Mouse (Mus musculus) E14TG2a.4 (cell line): ENCODE measurements around the gene Gipc1.
A peak's percentile ranks its signal among the peaks of the same experiment; 100 is the strongest.

ENCODE experiments used
- H3K27me3 ChIP-seq: 2 replicates; pipeline ENCODE4 v1.6.1; 2014; ENCODE audit warnings: low read length, control low read depth; ENCODE audit not compliant: insufficient read depth
- H3K36me3 ChIP-seq: 2 replicates; pipeline ENCODE4 v1.6.1; 2014; ENCODE audit warnings: low read length, control low read depth; ENCODE audit not compliant: insufficient read depth
- H3K4me1 ChIP-seq: replicated peaks from 2 replicates; pipeline ENCODE4 v1.6.1; 2014; ENCODE audit warnings: low read depth, low read length, control low read depth
- H3K4me3 ChIP-seq: replicated peaks from 2 replicates; pipeline ENCODE4 v1.5.1; 2014; ENCODE audit warnings: mild to moderate bottlenecking, low read length
- H3K9me3 ChIP-seq: 2 replicates; pipeline ENCODE4 v1.6.1; 2014; ENCODE audit warnings: low read length, control low read depth
- CTCF ChIP-seq: conservative IDR thresholded peaks from 2 replicates; pipeline ENCODE4 v1.5.1; 2014; ENCODE audit warnings: low read length
- NANOG ChIP-seq: IDR thresholded peaks from 2 replicates; pipeline ENCODE4 v1.6.1; 2014; ENCODE audit warnings: borderline replicate concordance, low read length, mixed read lengths
- POU5F1 ChIP-seq: IDR thresholded peaks from 2 replicates; pipeline ENCODE4 v1.6.1; 2014; ENCODE audit warnings: low read length, borderline replicate concordance

Gipc1 gene

DNA sequence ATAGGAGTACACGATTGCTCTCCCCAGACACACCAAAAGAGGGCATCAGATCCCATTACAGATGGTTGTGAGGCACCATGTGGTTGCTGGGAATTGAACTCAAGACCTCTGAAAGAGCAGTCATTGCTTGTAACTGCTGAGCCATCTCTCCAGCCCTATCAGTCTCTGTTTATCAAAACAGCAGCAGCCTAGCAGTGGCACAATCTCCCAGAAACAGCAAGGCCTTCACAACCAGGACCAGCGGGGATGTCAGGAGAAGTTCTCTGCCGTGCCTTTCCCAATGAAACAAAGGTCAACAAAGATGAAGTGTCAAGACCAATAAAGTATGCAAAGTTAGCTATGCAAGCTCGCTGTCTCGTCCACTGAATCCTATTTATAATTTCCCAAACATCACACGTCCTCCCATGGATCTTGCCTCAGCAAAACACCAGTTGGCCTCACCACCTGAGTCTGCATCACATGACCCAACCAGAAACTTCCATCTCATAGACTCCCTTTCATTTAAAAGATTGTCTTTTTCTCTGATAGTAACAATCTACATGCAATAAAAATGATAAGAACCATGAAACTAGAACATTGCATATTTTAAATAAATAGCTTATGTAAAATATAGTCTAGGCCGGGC lies 20.3 kb upstream of the Gipc1 start:
- no peak overlapping the region for H3K4me3 ChIP-seq
- H3K36me3 ChIP-seq, result no peaks in the 10 kb centered on the region
- peaks cover 5% of the 10 kb centered on the region; the same call in 1 of the 2 replicates for H3K27me3 ChIP-seq
- H3K4me1 ChIP-seq, result no peaks in the 10 kb centered on the region
- peaks cover 6% of the 10 kb centered on the region; the same call in 1 of the 2 replicates for H3K9me3 ChIP-seq
- TF ChIP-seq POU5F1, result no peak
- TF ChIP-seq CTCF, result no peak
- TF ChIP-seq NANOG, result no peak

DNA sequence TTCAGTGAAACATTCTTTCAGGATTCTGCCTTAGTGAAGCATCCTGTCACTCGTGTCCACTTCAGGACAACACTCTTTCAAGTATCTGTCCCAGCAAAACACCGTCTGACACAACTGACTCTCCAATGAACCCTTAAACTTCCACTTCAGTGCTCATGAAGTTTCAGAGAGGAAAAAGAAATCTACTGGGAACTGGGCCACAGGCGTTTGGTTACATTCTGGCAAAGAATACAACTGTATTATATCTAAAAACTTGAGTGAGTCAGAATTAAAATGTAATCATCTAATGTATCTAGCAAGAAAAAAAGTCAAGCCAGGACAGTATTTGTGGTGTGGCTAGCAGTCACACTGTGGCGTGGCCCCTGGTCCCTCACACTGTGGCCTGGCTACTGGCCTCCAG lies 13.6 kb upstream of the Gipc1 start:
- no peak overlapping the region for H3K4me3 ChIP-seq
- H3K9me3 ChIP-seq, result peaks cover 6% of the 10 kb centered on the region; the same call in 1 of the 2 replicates
- H3K36me3 ChIP-seq, result no peaks in the 10 kb centered on the region
- 0 out of 2 replicates have a peak, but pooled peaks cover 5% of the 10 kb centered on the region for H3K4me1 ChIP-seq
- H3K27me3 ChIP-seq, result peaks cover 31% of the 10 kb centered on the region
- TF ChIP-seq NANOG (no peak), POU5F1 (no peak), CTCF (no peak)

- Histone ChIP-seq H3K27me3 (peaks cover 37% of the 10 kb centered on the region), H3K4me3 (no peak overlapping the region), H3K36me3 (no peaks in the 10 kb centered on the region), H3K4me1 (0 out of 2 replicates have a peak, but pooled peaks cover 5% of the 10 kb centered on the region), H3K9me3 (peaks cover 6% of the 10 kb centered on the region; the same call in 1 of the 2 replicates)
- no peak for TF ChIP-seq NANOG
- no peak for TF ChIP-seq POU5F1
- no peak for TF ChIP-seq CTCF
These were observed 12.8 kb upstream of the Gipc1 start for GRCm38 (mm10) chr8:83639649-83640048.

GRCm38 (mm10) chr8:83647511-83647910 lies 5.0 kb upstream of the Gipc1 start:
- H3K27me3 ChIP-seq, result peaks cover 29% of the 10 kb centered on the region
- H3K4me1 ChIP-seq, result peaks cover 6% of the 10 kb centered on the region
- peak overlapping the region; percentile 63 for H3K4me3 ChIP-seq
- H3K36me3 ChIP-seq, result no peaks in the 10 kb centered on the region
- peaks cover 7% of the 10 kb centered on the region for H3K9me3 ChIP-seq
- TF ChIP-seq POU5F1, result no peak

GRCm38 (mm10) chr8:83648031-83648430 lies 4.4 kb upstream of the Gipc1 start:
- peaks cover 7% of the 10 kb centered on the region for H3K9me3 ChIP-seq
- no peaks in the 10 kb centered on the region for H3K36me3 ChIP-seq
- TF ChIP-seq NANOG, result no peak
- TF ChIP-seq CTCF, result no peak
- no peak for TF ChIP-seq POU5F1
- no peak overlapping the region for H3K4me3 ChIP-seq
- H3K27me3 ChIP-seq, result peaks cover 24% of the 10 kb centered on the region
- peaks cover 6% of the 10 kb centered on the region for H3K4me1 ChIP-seq

- peaks cover 6% of the 10 kb centered on the region for H3K36me3 ChIP-seq
- peaks cover 18% of the 10 kb centered on the region for H3K4me1 ChIP-seq
- peaks cover 10% of the 10 kb centered on the region for H3K27me3 ChIP-seq
- no peak overlapping the region for H3K4me3 ChIP-seq
- TF ChIP-seq POU5F1 (no peak), NANOG (no peak), CTCF (no peak)
- peaks cover 7% of the 10 kb centered on the region for H3K9me3 ChIP-seq
These were observed 2.8 kb upstream of the Gipc1 start for GRCm38 (mm10) chr8:83649699-83650098.

DNA sequence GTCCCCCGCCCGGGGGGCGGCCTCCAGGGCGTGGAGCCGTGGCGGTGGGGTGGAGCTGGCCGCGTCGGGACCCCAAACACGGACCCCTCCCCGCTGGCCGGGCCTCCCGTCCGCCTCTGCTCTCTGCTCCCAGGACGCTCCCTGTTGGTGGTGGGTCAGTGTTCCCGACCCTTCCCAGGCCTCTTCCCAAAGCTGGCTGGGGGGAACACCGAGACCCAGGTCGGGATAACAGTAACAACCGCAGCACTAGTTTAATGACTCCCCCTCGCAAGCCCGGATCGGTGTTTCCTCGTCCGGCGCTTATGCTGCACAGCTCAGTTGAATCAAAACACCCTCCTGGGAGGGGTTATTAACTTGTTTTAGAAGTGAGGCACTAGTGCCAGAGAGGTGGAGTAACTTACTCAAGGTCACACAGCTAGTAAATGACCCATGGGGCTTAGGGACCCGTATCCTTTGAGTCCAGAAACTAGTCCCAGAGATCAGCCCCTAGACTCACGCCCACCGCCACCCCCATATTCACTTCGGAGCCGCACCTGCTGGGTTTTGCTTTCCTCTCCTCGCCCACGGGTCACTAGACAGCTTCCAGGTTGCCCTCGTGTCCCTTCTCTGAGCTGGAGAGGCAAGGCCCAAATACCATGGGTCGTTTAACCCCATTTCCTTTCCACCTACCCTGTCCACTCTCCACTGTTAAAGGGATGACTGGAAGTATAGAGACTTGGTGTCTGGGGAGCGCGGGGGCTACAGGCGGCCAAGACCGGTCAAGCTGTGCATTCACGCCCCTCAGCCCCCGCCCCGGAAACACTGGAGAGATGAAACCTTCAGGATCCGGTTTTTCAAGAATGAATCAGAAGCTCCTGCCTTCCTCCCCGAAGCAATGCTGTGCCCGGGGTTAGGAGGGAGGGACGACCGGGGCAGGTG lies 526 bp downstream of the Gipc1 start:
- Histone ChIP-seq H3K27me3 (no peaks in the 10 kb centered on the region), H3K9me3 (peaks cover 4% of the 10 kb centered on the region), H3K36me3 (peaks cover 31% of the 10 kb centered on the region), H3K4me1 (peaks cover 51% of the 10 kb centered on the region), H3K4me3 (peak overlapping the region; percentile 95)
- no peak for TF ChIP-seq NANOG
- TF ChIP-seq CTCF, result no peak
- TF ChIP-seq POU5F1, result no peak

DNA sequence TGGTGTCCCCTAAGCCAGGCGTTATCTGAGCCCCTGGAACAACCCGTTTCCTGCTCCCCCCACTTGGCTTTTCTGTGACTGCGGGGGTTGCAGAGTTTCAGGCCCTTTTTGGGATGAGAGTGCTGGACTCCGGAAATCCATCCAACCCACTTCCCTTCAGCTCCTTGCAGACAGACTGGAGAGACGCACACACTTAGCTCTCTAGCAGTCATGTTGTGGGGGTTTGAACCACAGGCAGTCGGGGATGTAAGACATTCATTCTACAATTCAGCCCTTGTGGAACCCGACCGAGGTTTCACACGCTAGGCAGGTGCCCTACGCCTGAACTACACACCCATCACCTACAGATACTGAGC lies 1.2 kb downstream of the Gipc1 start:
- Histone ChIP-seq H3K9me3 (no peaks in the 10 kb centered on the region), H3K4me3 (peak overlapping the region; percentile 95), H3K27me3 (no peaks in the 10 kb centered on the region), H3K36me3 (peaks cover 33% of the 10 kb centered on the region), H3K4me1 (peaks cover 56% of the 10 kb centered on the region)
- TF ChIP-seq CTCF (no peak), POU5F1 (no peak), NANOG (no peak)

DNA sequence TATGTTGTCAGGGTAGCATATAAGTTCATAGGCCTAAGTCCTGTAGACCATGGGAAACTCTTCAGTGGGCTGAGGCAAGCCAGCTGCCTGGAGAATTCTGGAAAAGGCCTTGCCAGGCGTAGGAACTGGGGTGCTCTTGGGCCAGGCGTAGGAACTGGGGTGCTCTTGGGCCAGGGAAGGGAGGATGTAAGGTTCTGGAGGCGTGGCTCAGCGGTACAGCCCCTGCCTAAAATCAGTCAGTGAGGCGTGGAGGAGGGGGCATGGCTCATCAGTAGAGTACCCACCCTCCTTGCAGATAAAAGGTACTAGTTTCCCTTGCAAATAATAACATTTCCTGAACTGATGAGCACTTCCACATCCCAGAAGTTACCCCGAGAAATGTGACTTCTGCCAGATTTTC lies 2.2 kb downstream of the Gipc1 start:
- Histone ChIP-seq H3K36me3 (peaks cover 43% of the 10 kb centered on the region), H3K27me3 (no peaks in the 10 kb centered on the region), H3K4me1 (peaks cover 66% of the 10 kb centered on the region), H3K9me3 (no peaks in the 10 kb centered on the region), H3K4me3 (no peak overlapping the region)
- TF ChIP-seq NANOG (no peak), POU5F1 (no peak)
